In genomic region chr11:45026674-45027073, GRCm38 (mm10) we compare ENCODE assay signal across 12 mouse cellular contexts.
DNase-seq lines count a peak whose midpoint lies in the region; ATAC-seq and TF ChIP-seq lines count a peak whose summit lies in the region.
"Had no signal": no experiment of that assay in that cellular context is flagged by ENCODE, and none has a peak within 500 bp of the region (broad histone marks: within the 10 kb centered on the region; RNA-seq: fewer than 3 reads in every experiment).

No protein-coding gene starts in this region.

- H3K4me3 ChIP-seq in kidney, embryonic 14.5 days (ENCODE audit: low read length) = peak overlapping the region; percentile 7; the same call in 1 of the 2 replicates
- no peak overlapping the region for H3K4me3 ChIP-seq in kidney, adult 2 months (ENCODE audit: insufficient read depth, low read depth, low read length)
- H3K4me3 ChIP-seq in embryonic facial prominence, embryonic 12.5 days = no peak overlapping the region
- H3K4me3 ChIP-seq in hindbrain, embryonic 14.5 days (replicated peaks; ENCODE audit: low read length) = no peak overlapping the region
- no peak overlapping the region for H3K4me3 ChIP-seq in neural tube, embryonic 12.5 days
- H3K4me3 ChIP-seq: embryonic facial prominence, embryonic 15.5 days had no signal

- no peak for TF ChIP-seq POLR2A in kidney, adult 2 months (IDR thresholded peaks at IDR 0.05; ENCODE audit: low read depth, low read length)

- no peaks in the 10 kb centered on the region; the same call in 1 of the 2 replicates for H3K4me1 ChIP-seq in kidney, embryonic 14.5 days (ENCODE audit: control insufficient read depth, insufficient read depth, low read length)
- no peaks in the 10 kb centered on the region for H3K4me1 ChIP-seq in kidney, adult 2 months (ENCODE audit: control insufficient read depth, insufficient read depth, low read length)
- H3K4me1 ChIP-seq in embryonic facial prominence, embryonic 12.5 days = peaks cover 17% of the 10 kb centered on the region
- peaks cover 8% of the 10 kb centered on the region for H3K4me1 ChIP-seq in hindbrain, embryonic 14.5 days (replicated peaks; ENCODE audit: control insufficient read depth, insufficient read depth, low read length)
- peaks cover 4% of the 10 kb centered on the region; the same call in 1 of the 2 replicates for H3K4me1 ChIP-seq in neural tube, embryonic 12.5 days

- TF ChIP-seq CTCF in kidney, adult 2 months (conservative IDR thresholded peaks at IDR 0.05; ENCODE audit: insufficient read depth, insufficient read length, low read depth, low read length) = no peak

- no peak overlapping the region for H3K27ac ChIP-seq in kidney, embryonic 14.5 days (ENCODE audit: low read depth, low read length)
- no peak overlapping the region for H3K27ac ChIP-seq in kidney, adult 2 months (ENCODE audit: insufficient read depth, low read depth, low read length)
- H3K27ac ChIP-seq in embryonic facial prominence, embryonic 12.5 days = 0 out of 2 replicates have a peak overlapping the region, but pooled peaks have one; percentile 36
- peak overlapping the region; percentile 60 for H3K27ac ChIP-seq in hindbrain, embryonic 14.5 days
- H3K27ac ChIP-seq in neural tube, embryonic 12.5 days = no peak overlapping the region
- H3K27ac ChIP-seq: embryonic facial prominence, embryonic 15.5 days had no signal

- peak overlapping the region; percentile 11 for H3K4me2 ChIP-seq in kidney, embryonic 14.5 days (replicated peaks; ENCODE audit: low read depth, low read length)
- peak overlapping the region; percentile 25 for H3K4me2 ChIP-seq in embryonic facial prominence, embryonic 12.5 days (replicated peaks)
- H3K4me2 ChIP-seq in hindbrain, embryonic 14.5 days (replicated peaks) = peak overlapping the region; percentile 18
- peak overlapping the region; percentile 40 for H3K4me2 ChIP-seq in neural tube, embryonic 12.5 days (replicated peaks)
- H3K4me2 ChIP-seq: embryonic facial prominence, embryonic 15.5 days had no signal

- H3K9ac ChIP-seq in kidney, embryonic 14.5 days (ENCODE audit: low read depth, low read length) = 0 out of 2 replicates have a peak overlapping the region, but pooled peaks have one; percentile 1
- no peak overlapping the region for H3K9ac ChIP-seq in embryonic facial prominence, embryonic 12.5 days
- H3K9ac ChIP-seq in hindbrain, embryonic 14.5 days = peak overlapping the region; percentile 28; the same call in 1 of the 2 replicates
- peak overlapping the region; percentile 14; the same call in 1 of the 2 replicates for H3K9ac ChIP-seq in neural tube, embryonic 12.5 days
- H3K9ac ChIP-seq: embryonic facial prominence, embryonic 15.5 days had no signal

- no peaks in the 10 kb centered on the region for H3K36me3 ChIP-seq in kidney, embryonic 14.5 days (ENCODE audit: control insufficient read depth, insufficient read depth, low read length)
- no peaks in the 10 kb centered on the region for H3K36me3 ChIP-seq in kidney, adult 2 months (ENCODE audit: control insufficient read depth, insufficient read depth, low read length)
- H3K36me3 ChIP-seq in embryonic facial prominence, embryonic 12.5 days = no peaks in the 10 kb centered on the region
- no peaks in the 10 kb centered on the region for H3K36me3 ChIP-seq in hindbrain, embryonic 14.5 days (replicated peaks; ENCODE audit: control insufficient read depth, insufficient read depth)
- H3K36me3 ChIP-seq in neural tube, embryonic 12.5 days = no peaks in the 10 kb centered on the region
- H3K36me3 ChIP-seq: embryonic facial prominence, embryonic 15.5 days had no signal

- no peak for DNase-seq in kidney, adult 2 months
- DNase-seq in hindbrain, embryonic 14.5 days (ENCODE audit: low spot score) = peak; percentile 44
- no peak for DNase-seq in frontal cortex, postnatal 36 days (ENCODE audit: low spot score in 2 of 2)
- DNase-seq in layer of hippocampus, postnatal 14 days (ENCODE audit: low spot score in 2 of 2) = no peak
- DNase-seq in adrenal gland, adult 2 months = no peak
- DNase-seq: adrenal gland, postnatal 36 days; lung, postnatal 10 days had no signal

- no peaks in the 10 kb centered on the region for H3K27me3 ChIP-seq in kidney, embryonic 14.5 days (ENCODE audit: control insufficient read depth, insufficient read depth, low read length)
- H3K27me3 ChIP-seq in kidney, adult 2 months (replicated peaks; ENCODE audit: control insufficient read depth, insufficient read depth, low read length) = no peaks in the 10 kb centered on the region
- no peaks in the 10 kb centered on the region for H3K27me3 ChIP-seq in embryonic facial prominence, embryonic 12.5 days
- H3K27me3 ChIP-seq in hindbrain, embryonic 14.5 days (ENCODE audit: control insufficient read depth, insufficient read depth, low read length) = no peaks in the 10 kb centered on the region
- no peaks in the 10 kb centered on the region for H3K27me3 ChIP-seq in neural tube, embryonic 12.5 days (replicated peaks)
- H3K27me3 ChIP-seq: embryonic facial prominence, embryonic 15.5 days had no signal

- 8% methylated on average over 11 of the region's 11 CpGs for WGBS in kidney, embryonic 14.5 days
- 37% methylated on average over 11 of the region's 11 CpGs for WGBS in kidney, adult 2 months
- 16% methylated on average over 11 of the region's 11 CpGs for WGBS in embryonic facial prominence, embryonic 12.5 days
- WGBS in hindbrain, embryonic 14.5 days = 6% methylated on average over 11 of the region's 11 CpGs
- WGBS in neural tube, embryonic 12.5 days = 7% methylated on average over 11 of the region's 11 CpGs

- no peaks in the 10 kb centered on the region for H3K9me3 ChIP-seq in kidney, embryonic 14.5 days (ENCODE audit: control insufficient read depth, low read length)
- H3K9me3 ChIP-seq in embryonic facial prominence, embryonic 12.5 days = no peaks in the 10 kb centered on the region
- no peaks in the 10 kb centered on the region for H3K9me3 ChIP-seq in hindbrain, embryonic 14.5 days (ENCODE audit: control insufficient read depth, low read length)
- no peaks in the 10 kb centered on the region for H3K9me3 ChIP-seq in neural tube, embryonic 12.5 days
- H3K9me3 ChIP-seq: embryonic facial prominence, embryonic 15.5 days had no signal

- ATAC-seq in kidney, embryonic 14.5 days (ENCODE audit: low FRiP score, low TSS enrichment) = peak; percentile 68; the same call in 1 of the 2 replicates
- ATAC-seq in embryonic facial prominence, embryonic 12.5 days (ENCODE audit: insufficient number of reproducible peaks, insufficient read depth, low FRiP score, low TSS enrichment) = no peak
- peak; percentile 59; the same call in 1 of the 2 replicates for ATAC-seq in hindbrain, embryonic 14.5 days (ENCODE audit: low FRiP score)
- peak; percentile 33; the same call in 1 of the 2 replicates for ATAC-seq in neural tube, embryonic 12.5 days (ENCODE audit: low FRiP score, low read depth)
- ATAC-seq: inflammation-experienced regulatory T-cells, adult 6 months had no signal

Comparison
In these comparisons a context has a peak if more than half of its experiments do, and no peak if none do; other contexts are left out.
1. H3K27ac ChIP-seq: peak in embryonic facial prominence, embryonic 12.5 days (single experiment) and hindbrain, embryonic 14.5 days (single experiment); none in kidney, embryonic 14.5 days (single experiment), kidney, adult 2 months (single experiment) and neural tube, embryonic 12.5 days (single experiment).
2. Peak in every context shown above with its lines, with median percentiles within 50 percentile points of each other: H3K4me2 ChIP-seq.